Mouse (Mus musculus): Measurements from ENCODE around the gene Rem2.

Rem2 gene

DNA sequence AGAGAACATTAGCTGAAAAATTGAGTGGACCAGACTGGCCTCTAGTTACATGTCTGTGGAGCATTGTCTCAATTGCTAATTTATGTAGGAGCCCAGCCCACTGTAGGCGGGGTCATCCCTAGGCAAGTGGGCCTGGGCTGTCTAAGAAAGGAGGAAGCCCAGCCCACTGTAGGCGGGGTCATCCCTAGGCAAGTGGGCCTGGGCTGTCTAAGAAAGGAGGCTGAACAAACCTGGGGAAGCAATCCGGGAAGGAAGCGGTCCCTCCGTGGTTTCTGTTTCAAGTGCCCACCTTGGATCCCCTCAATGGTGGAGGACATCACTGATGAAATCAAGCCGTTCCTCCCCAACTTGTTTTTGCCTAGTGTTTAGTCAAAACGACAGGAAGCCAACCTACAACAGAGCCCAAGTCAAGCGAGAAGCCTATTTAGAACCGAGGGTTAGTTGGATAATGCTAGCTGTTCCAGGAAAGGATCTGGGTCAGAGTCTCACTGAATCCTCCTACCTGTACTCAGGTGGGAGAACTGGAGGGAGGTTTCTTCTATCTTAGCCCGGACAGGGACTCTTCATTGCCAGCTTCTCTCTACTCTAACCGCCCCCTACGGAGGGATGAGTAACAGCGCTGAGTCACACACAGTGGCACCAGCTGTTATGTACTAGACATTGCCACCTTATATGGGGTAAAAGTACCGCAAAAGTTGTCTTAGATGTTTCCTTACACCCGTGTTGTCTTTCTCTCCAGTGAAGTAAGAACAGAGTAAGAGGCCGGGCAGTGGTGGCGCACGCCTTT lies 16.6 kb downstream of the Rem2 start:
- DNase-seq (ENCODE audit: low read depth), result peak; percentile 11

DNA sequence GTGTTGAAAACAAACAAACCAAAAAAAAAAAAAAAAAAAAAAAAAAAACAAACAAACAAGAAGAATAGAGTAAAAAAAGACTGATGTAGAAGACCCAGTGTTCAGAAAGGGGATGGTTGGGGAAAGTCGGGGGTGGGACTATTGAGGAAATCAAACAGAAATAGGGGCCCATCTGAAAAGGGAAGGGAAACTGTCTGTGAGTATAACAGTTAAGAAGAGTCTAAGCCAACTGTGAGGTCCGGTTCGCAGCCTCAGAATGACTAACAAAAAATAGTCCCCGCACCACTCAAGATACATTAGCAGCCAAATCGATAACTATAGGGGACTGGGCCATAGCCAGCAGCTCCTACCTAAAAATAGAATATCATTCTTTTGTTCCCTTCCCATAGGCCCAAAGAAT lies 17.3 kb downstream of the Rem2 start:
- no peak for DNase-seq (ENCODE audit: low read depth)

DNA sequence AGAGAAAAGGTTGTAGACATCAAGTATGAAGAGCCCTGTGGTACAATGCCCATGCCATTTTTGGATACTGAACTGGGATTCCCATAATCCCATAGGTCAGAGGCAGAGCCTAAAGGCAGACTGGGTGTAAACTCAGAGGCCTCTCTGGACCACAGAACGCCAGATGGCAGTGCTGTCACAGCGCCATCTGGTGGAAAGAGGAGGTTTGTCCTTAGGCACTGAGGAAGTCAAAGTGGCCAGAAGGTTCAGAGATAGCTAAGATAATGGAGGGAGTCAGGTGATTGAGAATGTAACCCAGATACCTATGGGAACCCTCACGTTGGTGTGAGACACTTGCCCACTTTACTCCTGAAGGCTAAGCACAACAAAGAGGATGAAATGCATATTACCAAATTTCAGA lies 18.3 kb downstream of the Rem2 start:
- peak; percentile 70 for DNase-seq (ENCODE audit: low read depth)

DNA sequence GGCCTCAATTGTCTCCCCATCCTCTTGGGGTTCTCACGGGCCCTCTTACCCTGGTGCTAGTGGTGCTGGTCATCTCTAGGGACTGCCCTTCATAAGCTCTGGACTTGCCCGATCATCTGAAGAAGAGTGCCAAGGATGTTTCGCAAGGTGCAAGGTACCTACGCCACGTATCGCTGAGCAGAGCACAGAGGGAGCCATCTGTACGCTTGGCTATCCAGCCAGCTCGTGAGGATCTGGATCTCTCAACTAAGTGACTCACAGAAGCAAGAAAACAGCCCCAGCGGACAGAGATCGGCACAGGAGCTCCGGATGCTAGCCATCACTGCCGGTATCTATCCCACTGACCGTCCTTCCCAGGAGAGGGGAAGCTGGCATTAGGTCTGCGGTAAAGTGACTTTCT lies 20.8 kb downstream of the Rem2 start:
- no peak for DNase-seq (ENCODE audit: low read depth)

DNA sequence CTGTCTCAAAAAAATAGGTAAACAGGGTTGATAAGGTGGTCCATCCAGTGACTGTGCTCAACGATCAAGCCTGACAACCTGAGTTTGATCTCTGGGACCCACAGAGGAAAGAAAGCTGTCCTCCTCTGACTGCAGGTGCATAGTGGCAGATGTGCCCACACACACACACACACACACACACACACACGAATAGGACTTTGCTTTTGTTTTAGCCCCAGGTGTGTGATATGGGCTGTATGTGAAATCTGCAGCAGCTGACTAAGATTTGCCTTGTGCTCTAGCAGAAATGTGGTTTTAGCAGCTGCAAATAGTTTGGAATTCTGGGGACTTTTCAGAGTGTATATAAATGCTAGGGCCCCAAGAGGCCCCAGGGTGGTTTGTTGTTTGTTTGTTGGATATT lies 23.4 kb downstream of the Rem2 start:
- DNase-seq (ENCODE audit: low read depth), result no peak

DNA sequence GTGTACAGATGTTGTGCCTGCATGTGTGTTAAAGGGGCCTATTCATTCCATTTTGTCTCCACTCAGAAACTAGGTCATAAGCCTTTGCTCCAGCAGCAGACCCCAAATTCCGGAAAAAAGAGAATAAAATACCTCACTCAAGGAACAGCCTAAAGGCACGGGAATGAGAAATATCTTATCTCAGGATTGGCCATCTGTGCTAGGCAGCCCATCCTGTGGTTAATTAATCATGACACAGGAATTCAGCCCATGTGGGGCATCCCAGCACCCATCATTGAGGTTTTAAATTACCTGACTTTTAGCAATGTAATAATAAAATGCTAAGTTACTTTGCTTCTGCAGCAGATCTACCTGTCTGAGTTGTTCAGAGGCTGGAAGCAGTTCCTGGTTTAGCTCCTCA lies 25.5 kb downstream of the Rem2 start:
- peak; percentile 13 for DNase-seq (ENCODE audit: low read depth)

DNA sequence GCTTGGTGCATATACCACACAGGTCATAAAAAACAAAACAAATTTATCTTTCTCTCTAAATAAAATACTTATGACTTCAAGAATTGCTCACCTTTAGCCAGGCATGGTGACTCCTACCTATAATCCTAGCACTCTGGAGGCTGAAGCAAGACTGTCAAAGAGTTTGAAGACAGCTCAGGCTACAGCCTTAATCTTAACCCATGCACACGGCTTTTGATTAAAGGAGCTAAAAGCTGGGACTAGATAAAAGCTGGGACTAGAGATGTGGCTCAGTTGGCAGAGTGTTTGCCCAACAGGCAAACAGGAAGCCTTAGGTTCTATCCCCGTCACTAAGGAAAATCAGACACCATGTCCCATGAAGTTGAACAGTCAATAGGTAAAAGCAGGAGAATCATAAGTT lies 27.2 kb downstream of the Rem2 start:
- DNase-seq (ENCODE audit: low read depth), result no peak

DNA sequence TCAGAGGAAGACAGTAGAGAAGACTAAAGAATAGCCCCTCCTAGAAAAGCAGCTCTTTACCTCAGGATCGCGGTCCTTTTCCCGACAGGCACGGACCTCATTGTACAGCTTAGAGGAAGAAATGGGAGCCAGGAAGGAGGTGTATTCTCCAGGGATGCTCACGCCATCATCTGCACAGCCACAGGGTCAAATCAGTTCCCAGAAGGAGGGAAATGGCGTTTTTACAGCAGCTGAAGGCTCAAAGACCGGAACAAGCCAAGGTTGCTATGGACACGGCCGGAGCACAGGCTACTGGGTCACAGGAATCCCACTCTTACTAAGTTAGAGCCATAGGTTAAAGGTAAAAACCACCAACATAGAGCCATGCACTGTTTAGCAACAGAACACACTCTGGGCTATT lies 33.9 kb downstream of the Rem2 start:
- no peak for DNase-seq (ENCODE audit: low read depth)

DNA sequence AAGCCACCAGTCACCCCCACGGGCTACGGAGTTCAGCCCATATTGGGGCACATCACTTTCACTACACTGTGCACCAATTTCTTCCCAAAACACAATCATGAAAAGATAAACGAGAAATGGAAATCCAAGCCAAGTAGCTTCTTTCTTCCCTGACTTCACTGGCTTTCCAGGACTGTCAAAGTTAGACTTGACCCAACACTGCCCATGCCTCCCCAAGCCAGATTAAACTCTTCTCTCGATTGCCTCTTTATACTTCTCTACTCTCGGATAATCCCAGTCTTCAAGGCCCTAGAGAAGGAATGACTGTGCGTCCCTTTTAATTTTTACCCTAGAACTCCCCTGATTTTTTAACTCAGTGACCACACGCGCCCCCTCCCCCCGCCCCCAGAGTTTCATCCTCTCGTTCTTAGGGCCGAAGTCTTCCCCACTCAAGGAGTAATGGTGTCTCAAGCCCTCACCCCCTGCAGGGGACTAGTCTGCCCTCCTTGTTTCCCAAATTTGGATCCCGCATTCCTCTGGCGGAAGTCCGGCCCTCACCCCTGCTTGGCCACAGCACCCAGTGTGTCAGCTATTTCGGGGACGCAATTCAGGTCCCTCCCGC lies 40.9 kb downstream of the Rem2 start:
- no peak for DNase-seq (ENCODE audit: low read depth)

DNA sequence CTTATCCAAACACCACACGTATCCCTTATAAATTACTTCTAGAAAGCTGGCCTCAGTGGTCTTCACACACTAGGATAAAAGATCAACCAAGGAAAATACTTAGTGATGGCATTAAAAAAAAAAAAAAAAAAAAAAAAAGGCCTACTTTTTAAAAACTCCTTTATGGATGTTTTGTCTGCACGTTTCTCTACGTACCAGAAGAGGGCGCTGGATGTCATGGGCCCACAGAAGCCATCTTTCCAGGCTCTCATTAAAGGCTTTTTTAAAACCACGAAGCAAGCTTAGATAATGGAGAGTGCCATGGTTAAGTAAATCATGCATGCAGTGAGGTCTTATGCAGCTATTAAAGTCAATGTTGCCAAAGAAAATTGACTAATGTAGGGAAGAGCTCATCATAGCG lies 47.7 kb downstream of the Rem2 start:
- DNase-seq (ENCODE audit: low read depth), result peak; percentile 37

DNA sequence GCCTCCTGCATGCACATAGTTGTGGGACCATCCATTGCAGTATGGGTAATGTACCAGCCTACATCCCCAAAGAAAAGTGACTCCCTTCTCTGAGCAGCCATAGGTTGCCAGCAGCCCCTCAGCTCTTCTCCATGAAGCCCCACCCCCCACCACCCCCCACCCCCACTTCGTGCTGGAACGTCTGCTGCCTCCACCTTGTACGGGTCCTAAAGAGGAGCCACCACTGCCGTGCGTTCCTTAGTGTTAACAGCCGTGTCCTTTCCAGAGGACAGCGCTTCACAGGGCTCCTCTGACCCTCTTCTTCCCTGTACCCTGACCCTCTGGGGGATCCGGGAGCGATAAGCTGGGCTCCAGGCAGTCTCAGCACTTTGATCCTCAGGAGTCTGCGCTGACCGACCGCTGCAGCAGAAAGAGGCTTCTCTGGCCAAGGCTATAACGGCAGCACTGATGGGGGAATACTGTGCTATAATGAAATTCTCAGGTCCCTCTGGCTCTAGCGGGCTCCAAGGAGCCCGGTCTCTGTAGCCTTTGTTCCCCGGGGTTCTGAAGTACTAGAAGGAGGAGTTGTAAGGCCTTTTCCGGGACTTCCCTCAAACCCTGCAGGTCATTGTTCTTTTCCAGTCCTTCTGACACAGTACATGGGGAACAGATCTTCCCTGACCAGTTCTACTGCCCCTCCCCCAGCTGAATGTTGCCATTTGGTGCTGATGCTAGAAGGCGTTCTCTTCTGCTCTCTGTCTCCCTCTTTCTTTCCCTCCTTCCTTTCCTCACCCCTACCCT lies 51.5 kb downstream of the Rem2 start:
- DNase-seq (ENCODE audit: low read depth), result peak; percentile 36

DNA sequence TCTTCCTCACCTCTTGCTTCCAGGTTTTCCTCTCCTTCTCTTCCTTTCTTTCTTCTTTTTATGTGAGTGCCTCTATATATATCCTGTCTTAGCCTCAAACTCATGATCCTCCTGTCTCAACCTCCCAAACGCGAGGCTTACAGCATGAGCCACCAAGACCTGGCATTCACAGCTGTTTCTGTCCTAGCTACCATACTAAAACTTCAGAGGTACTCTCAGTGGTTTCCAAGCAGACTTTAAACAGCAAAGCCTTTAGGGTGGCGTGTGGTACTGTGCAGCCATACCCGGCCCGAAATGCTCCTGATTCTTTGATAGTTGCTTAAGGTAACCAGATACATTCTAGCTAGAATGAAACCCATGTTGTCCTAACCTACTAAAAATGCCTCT lies 52.1 kb downstream of the Rem2 start:
- DNase-seq (ENCODE audit: low read depth), result no peak

DNA sequence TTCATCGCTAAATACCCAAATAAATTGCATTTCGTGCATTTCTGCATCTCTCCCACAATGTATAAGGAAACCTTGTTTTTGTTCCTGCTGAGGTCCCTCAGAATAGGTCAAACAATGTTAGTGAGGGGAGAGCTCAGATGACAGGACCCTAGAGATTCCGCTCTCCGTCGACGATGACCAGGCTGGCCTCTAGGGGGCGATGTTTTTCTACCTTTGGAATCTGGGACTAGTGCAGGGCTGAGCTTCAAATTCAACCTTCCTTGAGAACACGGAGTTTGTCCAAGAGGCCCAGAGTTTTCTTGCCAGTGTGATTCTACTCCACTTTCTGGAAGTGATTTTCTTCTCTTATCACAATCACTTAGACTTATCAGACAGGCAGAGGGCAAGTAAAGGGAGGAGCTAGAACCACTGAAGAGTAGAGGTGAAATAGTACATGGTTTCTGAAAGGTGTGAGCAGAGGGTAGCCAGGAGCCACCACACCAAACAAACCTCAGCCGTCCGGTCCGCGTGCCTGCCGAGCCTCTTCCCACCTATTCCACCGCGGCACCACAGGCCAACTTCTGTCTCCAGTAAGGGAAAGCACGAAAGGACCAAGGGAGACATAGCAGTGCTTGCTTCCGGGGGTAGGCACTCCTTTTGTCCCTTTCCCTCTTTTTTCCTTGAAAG lies 52.7 kb downstream of the Rem2 start:
- peak; percentile 88 for DNase-seq (ENCODE audit: low read depth)

Data from NIH3T3 (cell line).